9 mouse cellular contexts compared by ENCODE assay signal in genomic region chr9:116873033-116873975, GRCm38 (mm10).
DNase-seq lines count a peak whose midpoint lies in the region; ATAC-seq lines count a peak whose summit lies in the region.
"Had no signal": no experiment of that assay in that cellular context is flagged by ENCODE, and none has a peak within 500 bp of the region (broad histone marks: within the 10 kb centered on the region; RNA-seq: fewer than 3 reads in every experiment).

No protein-coding gene starts in this region.

- ATAC-seq in forebrain, embryonic 16.5 days, result peak; percentile 28; the same call in 1 of the 2 replicates
- no peak for ATAC-seq in forebrain, embryonic 11.5 days (replicated peaks; ENCODE audit: low FRiP score)
- peak; percentile 72 for ATAC-seq in kidney, embryonic 14.5 days (ENCODE audit: low FRiP score, low TSS enrichment)
- peak; percentile 92 for ATAC-seq in liver, embryonic 16.5 days (ENCODE audit: low read depth)

- H3K36me3 ChIP-seq in forebrain, embryonic 16.5 days (ENCODE audit: control insufficient read depth, insufficient read depth), result no peaks in the 10 kb centered on the region
- H3K36me3 ChIP-seq in forebrain, embryonic 11.5 days (ENCODE audit: control insufficient read depth, insufficient read depth, low read length), result no peaks in the 10 kb centered on the region
- H3K36me3 ChIP-seq in kidney, embryonic 14.5 days (ENCODE audit: control insufficient read depth, insufficient read depth, low read length), result no peaks in the 10 kb centered on the region
- no peaks in the 10 kb centered on the region for H3K36me3 ChIP-seq in liver, embryonic 16.5 days (ENCODE audit: control insufficient read depth, insufficient read depth)

- H3K9ac ChIP-seq in forebrain, embryonic 16.5 days (replicated peaks; ENCODE audit: low read depth, low read length), result no peak overlapping the region
- H3K9ac ChIP-seq in forebrain, embryonic 11.5 days (ENCODE audit: low read length), result no peak overlapping the region
- H3K9ac ChIP-seq in kidney, embryonic 14.5 days (ENCODE audit: low read depth, low read length), result no peak overlapping the region
- H3K9ac ChIP-seq in liver, embryonic 16.5 days (ENCODE audit: low read depth, low read length), result peak overlapping the region; percentile 36; the same call in 1 of the 2 replicates

- no peak for DNase-seq in forebrain, embryonic 11.5 days (ENCODE audit: low spot score)
- DNase-seq in adrenal gland, postnatal 25 days, result peak; percentile 18
- DNase-seq in frontal cortex, postnatal 36 days (ENCODE audit: low spot score in 2 of 2), result peak; percentile 9 to 51
- DNase-seq in skeletal muscle tissue, adult 2 months (ENCODE audit: low read depth, low spot score), result peak; percentile 44
- DNase-seq in cerebellum, adult 9-10 months, result no peak

- H3K4me2 ChIP-seq in forebrain, embryonic 16.5 days (ENCODE audit: low read length), result no peak overlapping the region
- H3K4me2 ChIP-seq in forebrain, embryonic 11.5 days (ENCODE audit: low read depth, low read length, severe bottlenecking), result no peak overlapping the region
- peak overlapping the region; percentile 17; the same call in 1 of the 2 replicates for H3K4me2 ChIP-seq in kidney, embryonic 14.5 days (replicated peaks; ENCODE audit: low read depth, low read length)
- peak overlapping the region; percentile 50 for H3K4me2 ChIP-seq in liver, embryonic 16.5 days (ENCODE audit: low read depth, low read length)

- peaks cover 4% of the 10 kb centered on the region; the same call in 1 of the 2 replicates for H3K4me1 ChIP-seq in forebrain, embryonic 16.5 days (replicated peaks; ENCODE audit: control insufficient read depth, insufficient read depth, low read length)
- no peaks in the 10 kb centered on the region for H3K4me1 ChIP-seq in forebrain, embryonic 11.5 days (replicated peaks; ENCODE audit: control insufficient read depth, insufficient read depth, low read length)
- H3K4me1 ChIP-seq in kidney, embryonic 14.5 days (ENCODE audit: control insufficient read depth, insufficient read depth, low read length), result peaks cover 25% of the 10 kb centered on the region
- H3K4me1 ChIP-seq in liver, embryonic 16.5 days (ENCODE audit: control insufficient read depth, low read depth, low read length), result peaks cover 14% of the 10 kb centered on the region

- 76% methylated on average over 30 of the region's 30 CpGs for WGBS in forebrain, embryonic 16.5 days
- 81% methylated on average over 30 of the region's 30 CpGs for WGBS in forebrain, embryonic 11.5 days
- WGBS in kidney, embryonic 14.5 days, result 36% methylated on average over 30 of the region's 30 CpGs
- 17% methylated on average over 30 of the region's 30 CpGs for WGBS in liver, embryonic 16.5 days (ENCODE audit: insufficient replicate concordance)

- no peak overlapping the region for H3K27ac ChIP-seq in forebrain, embryonic 16.5 days (ENCODE audit: low read length)
- H3K27ac ChIP-seq in forebrain, embryonic 11.5 days (ENCODE audit: low read depth, low read length), result no peak overlapping the region
- H3K27ac ChIP-seq in kidney, embryonic 14.5 days (ENCODE audit: low read depth, low read length), result peak overlapping the region; percentile 77
- H3K27ac ChIP-seq in liver, embryonic 16.5 days (ENCODE audit: low read length), result peak overlapping the region; percentile 91
- H3K27ac ChIP-seq: macrophage had no signal

- no peaks in the 10 kb centered on the region for H3K9me3 ChIP-seq in forebrain, embryonic 16.5 days (ENCODE audit: control insufficient read depth, low read length)
- H3K9me3 ChIP-seq in forebrain, embryonic 11.5 days (ENCODE audit: control insufficient read depth, low read length), result no peaks in the 10 kb centered on the region
- H3K9me3 ChIP-seq in kidney, embryonic 14.5 days (ENCODE audit: control insufficient read depth, low read length), result 0 out of 2 replicates have a peak, but pooled peaks cover 3% of the 10 kb centered on the region
- no peaks in the 10 kb centered on the region for H3K9me3 ChIP-seq in liver, embryonic 16.5 days (replicated peaks; ENCODE audit: control insufficient read depth, low read length)

- no peaks in the 10 kb centered on the region for H3K27me3 ChIP-seq in forebrain, embryonic 16.5 days (replicated peaks; ENCODE audit: control insufficient read depth, insufficient read depth, low read length)
- H3K27me3 ChIP-seq in forebrain, embryonic 11.5 days (ENCODE audit: control insufficient read depth, insufficient read depth, low read length), result no peaks in the 10 kb centered on the region
- no peaks in the 10 kb centered on the region for H3K27me3 ChIP-seq in kidney, embryonic 14.5 days (ENCODE audit: control insufficient read depth, insufficient read depth, low read length)
- no peaks in the 10 kb centered on the region for H3K27me3 ChIP-seq in liver, embryonic 16.5 days (ENCODE audit: control insufficient read depth, insufficient read depth, low read depth, low read length)

- H3K4me3 ChIP-seq in forebrain, embryonic 16.5 days (replicated peaks; ENCODE audit: low read length), result no peak overlapping the region
- no peak overlapping the region for H3K4me3 ChIP-seq in forebrain, embryonic 11.5 days (ENCODE audit: low read depth, low read length)
- H3K4me3 ChIP-seq in kidney, embryonic 14.5 days (ENCODE audit: low read length), result no peak overlapping the region
- H3K4me3 ChIP-seq in liver, embryonic 16.5 days (ENCODE audit: low read depth, low read length), result peak overlapping the region; percentile 35

Comparison
In these comparisons a context has a peak if more than half of its experiments do, and no peak if none do; other contexts are left out.
1. H3K27ac ChIP-seq: peak in kidney, embryonic 14.5 days (single experiment) and liver, embryonic 16.5 days (single experiment); none in forebrain, embryonic 16.5 days (single experiment) and forebrain, embryonic 11.5 days (single experiment).
2. H3K4me2 ChIP-seq: peak in kidney, embryonic 14.5 days (single experiment) and liver, embryonic 16.5 days (single experiment); none in forebrain, embryonic 16.5 days (single experiment) and forebrain, embryonic 11.5 days (single experiment).
3. DNase-seq: peak in adrenal gland, postnatal 25 days (single experiment), frontal cortex, postnatal 36 days (2 of 2) and skeletal muscle tissue, adult 2 months (single experiment); none in forebrain, embryonic 11.5 days (single experiment) and cerebellum, adult 9-10 months (single experiment).